Comparison of ENCODE assay signal across 22 mouse cellular contexts in genomic region chr3:41957385-41957784, GRCm38 (mm10).
DNase-seq lines count a peak whose midpoint lies in the region; ATAC-seq lines count a peak whose summit lies in the region.
"Had no signal": no experiment of that assay in that cellular context is flagged by ENCODE, and none has a peak within 500 bp of the region (broad histone marks: within the 10 kb centered on the region; RNA-seq: fewer than 3 reads in every experiment).

No protein-coding gene starts in this region.

- WGBS in forebrain, embryonic 11.5 days, result 34% methylated on average over 3 of the region's 3 CpGs
- 55% methylated on average over 3 of the region's 3 CpGs for WGBS in forebrain, embryonic 10.5 days
- 45% methylated on average over 3 of the region's 3 CpGs for WGBS in neural tube, embryonic 15.5 days
- WGBS in limb, embryonic 10.5 days, result 35% methylated on average over 3 of the region's 3 CpGs
- 67% methylated on average over 3 of the region's 3 CpGs for WGBS in midbrain, embryonic 11.5 days

- no peak for ATAC-seq in forebrain, embryonic 11.5 days (replicated peaks; ENCODE audit: low FRiP score)
- no peak for ATAC-seq in neural tube, embryonic 15.5 days (ENCODE audit: low FRiP score)
- ATAC-seq in midbrain, embryonic 11.5 days (ENCODE audit: low FRiP score), result no peak
- ATAC-seq: forebrain, embryonic 13.5 days; hindbrain, postnatal 0 days; midbrain, embryonic 13.5 days had no signal

- H3K4me3 ChIP-seq in forebrain, embryonic 11.5 days (ENCODE audit: low read depth, low read length), result no peak overlapping the region
- H3K4me3 ChIP-seq in forebrain, embryonic 10.5 days, result no peak overlapping the region
- H3K4me3 ChIP-seq in neural tube, embryonic 15.5 days (replicated peaks), result no peak overlapping the region
- no peak overlapping the region for H3K4me3 ChIP-seq in limb, embryonic 10.5 days
- no peak overlapping the region for H3K4me3 ChIP-seq in midbrain, embryonic 11.5 days (ENCODE audit: low read depth, low read length)
- H3K4me3 ChIP-seq: embryonic facial prominence, embryonic 15.5 days; forebrain, embryonic 13.5 days; heart, embryonic 10.5 days; limb, embryonic 15.5 days; midbrain, embryonic 13.5 days; myocyte; stomach, embryonic 15.5 days had no signal

- H3K4me1 ChIP-seq in forebrain, embryonic 11.5 days (replicated peaks; ENCODE audit: control insufficient read depth, insufficient read depth, low read length), result no peaks in the 10 kb centered on the region
- H3K4me1 ChIP-seq in forebrain, embryonic 10.5 days, result peaks cover 7% of the 10 kb centered on the region
- peaks cover 7% of the 10 kb centered on the region; the same call in 1 of the 2 replicates for H3K4me1 ChIP-seq in neural tube, embryonic 15.5 days
- H3K4me1 ChIP-seq in limb, embryonic 10.5 days, result peaks cover 24% of the 10 kb centered on the region
- H3K4me1 ChIP-seq in midbrain, embryonic 11.5 days (ENCODE audit: control insufficient read depth, insufficient read depth, low read length), result no peaks in the 10 kb centered on the region
- H3K4me1 ChIP-seq: embryonic facial prominence, embryonic 15.5 days; heart, embryonic 10.5 days; stomach, embryonic 15.5 days had no signal

- H3K9ac ChIP-seq in forebrain, embryonic 11.5 days (ENCODE audit: low read length), result no peak overlapping the region
- H3K9ac ChIP-seq in neural tube, embryonic 15.5 days (replicated peaks), result no peak overlapping the region
- H3K9ac ChIP-seq in midbrain, embryonic 11.5 days (ENCODE audit: low read length), result no peak overlapping the region
- H3K9ac ChIP-seq: embryonic facial prominence, embryonic 15.5 days; forebrain, embryonic 13.5 days; limb, embryonic 15.5 days; midbrain, embryonic 13.5 days; stomach, embryonic 15.5 days had no signal

- DNase-seq in forebrain, embryonic 11.5 days (ENCODE audit: low spot score), result peak; percentile 58
- no peak for DNase-seq in forebrain, embryonic 10.5 days (ENCODE audit: extremely low spot score, low spot score)
- peak; percentile 57 for DNase-seq in neural tube, embryonic 10.5 days (ENCODE audit: extremely low spot score, low spot score)
- DNase-seq in limb, embryonic 10.5 days (ENCODE audit: low spot score), result peak; percentile 77
- DNase-seq in ovary, postnatal 14 days (ENCODE audit: low spot score), result no peak
- DNase-seq in midbrain, embryonic 11.5 days (ENCODE audit: low spot score, missing footprints), result no peak
- no peak for DNase-seq in kidney, adult 8-10 months
- DNase-seq: adrenal gland, adult 2 months; heart, postnatal 10 days; kidney, adult 9 months; lung, postnatal 4 days; right cerebral cortex, postnatal 14 days; thymus, adult 2 months had no signal

- H3K27ac ChIP-seq in forebrain, embryonic 11.5 days (ENCODE audit: low read depth, low read length), result no peak overlapping the region
- H3K27ac ChIP-seq in forebrain, embryonic 10.5 days, result no peak overlapping the region
- no peak overlapping the region for H3K27ac ChIP-seq in neural tube, embryonic 15.5 days (replicated peaks)
- peak overlapping the region; percentile 73 for H3K27ac ChIP-seq in limb, embryonic 10.5 days
- H3K27ac ChIP-seq in midbrain, embryonic 11.5 days (ENCODE audit: low read depth, low read length), result no peak overlapping the region
- H3K27ac ChIP-seq: embryonic facial prominence, embryonic 15.5 days; forebrain, embryonic 13.5 days; heart, embryonic 10.5 days; hindbrain, postnatal 0 days; limb, embryonic 15.5 days; midbrain, embryonic 13.5 days; stomach, embryonic 15.5 days had no signal

- H3K4me2 ChIP-seq in forebrain, embryonic 11.5 days (ENCODE audit: low read depth, low read length, severe bottlenecking), result no peak overlapping the region
- no peak overlapping the region for H3K4me2 ChIP-seq in neural tube, embryonic 15.5 days
- H3K4me2 ChIP-seq in midbrain, embryonic 11.5 days, result no peak overlapping the region
- H3K4me2 ChIP-seq: embryonic facial prominence, embryonic 15.5 days; forebrain, embryonic 13.5 days; limb, embryonic 15.5 days; midbrain, embryonic 13.5 days; stomach, embryonic 15.5 days had no signal

- H3K36me3 ChIP-seq in forebrain, embryonic 11.5 days (ENCODE audit: control insufficient read depth, insufficient read depth, low read length), result no peaks in the 10 kb centered on the region
- no peaks in the 10 kb centered on the region for H3K36me3 ChIP-seq in forebrain, embryonic 10.5 days (replicated peaks)
- H3K36me3 ChIP-seq in neural tube, embryonic 15.5 days, result no peaks in the 10 kb centered on the region
- no peaks in the 10 kb centered on the region for H3K36me3 ChIP-seq in limb, embryonic 10.5 days
- no peaks in the 10 kb centered on the region for H3K36me3 ChIP-seq in midbrain, embryonic 11.5 days (ENCODE audit: control insufficient read depth, insufficient read depth, low read length)
- H3K36me3 ChIP-seq: embryonic facial prominence, embryonic 15.5 days; heart, embryonic 10.5 days; limb, embryonic 15.5 days; midbrain, embryonic 13.5 days; stomach, embryonic 15.5 days had no signal

- no peaks in the 10 kb centered on the region for H3K9me3 ChIP-seq in forebrain, embryonic 11.5 days (ENCODE audit: control insufficient read depth, low read length)
- no peaks in the 10 kb centered on the region for H3K9me3 ChIP-seq in forebrain, embryonic 10.5 days
- H3K9me3 ChIP-seq in neural tube, embryonic 15.5 days (replicated peaks), result no peaks in the 10 kb centered on the region
- H3K9me3 ChIP-seq in limb, embryonic 10.5 days (replicated peaks), result no peaks in the 10 kb centered on the region
- H3K9me3 ChIP-seq in midbrain, embryonic 11.5 days (ENCODE audit: control insufficient read depth, low read length), result no peaks in the 10 kb centered on the region
- H3K9me3 ChIP-seq: embryonic facial prominence, embryonic 15.5 days; forebrain, embryonic 13.5 days; heart, embryonic 10.5 days; limb, embryonic 15.5 days; midbrain, embryonic 13.5 days; stomach, embryonic 15.5 days had no signal

- no peaks in the 10 kb centered on the region for H3K27me3 ChIP-seq in forebrain, embryonic 11.5 days (ENCODE audit: control insufficient read depth, insufficient read depth, low read length)
- H3K27me3 ChIP-seq in forebrain, embryonic 10.5 days (ENCODE audit: poor library complexity, severe bottlenecking), result no peaks in the 10 kb centered on the region
- no peaks in the 10 kb centered on the region for H3K27me3 ChIP-seq in neural tube, embryonic 15.5 days (replicated peaks)
- H3K27me3 ChIP-seq in limb, embryonic 10.5 days (ENCODE audit: low read depth, poor library complexity, severe bottlenecking), result no peaks in the 10 kb centered on the region
- no peaks in the 10 kb centered on the region for H3K27me3 ChIP-seq in midbrain, embryonic 11.5 days (ENCODE audit: control insufficient read depth, insufficient read depth, low read length)
- H3K27me3 ChIP-seq: embryonic facial prominence, embryonic 15.5 days; forebrain, embryonic 13.5 days; limb, embryonic 15.5 days; midbrain, embryonic 13.5 days; stomach, embryonic 15.5 days had no signal

Comparison
In these comparisons a context has a peak if more than half of its experiments do, and no peak if none do; other contexts are left out.
1. DNase-seq: peak in forebrain, embryonic 11.5 days (single experiment), neural tube, embryonic 10.5 days (single experiment) and limb, embryonic 10.5 days (single experiment); none in forebrain, embryonic 10.5 days (single experiment), ovary, postnatal 14 days (single experiment), midbrain, embryonic 11.5 days (single experiment) and kidney, adult 8-10 months (0 of 2).